Mouse (Mus musculus) megakaryocyte, adult 5-6 weeks (primary cell): ENCODE measurements around the gene Ctps2. TPM values are rescaled to one million over a fixed set of nuclear protein-coding genes. Genes with fewer than 3 reads are reported as not detected.

Source experiments
- ATAC-seq: 2 replicates; pipeline ENCODE4 v1.8.0; 2016; ENCODE audit warnings: mild to moderate bottlenecking, inconsistent platforms; ENCODE audit not compliant: poor library complexity, severe bottlenecking
- total RNA-seq, 2 experiments: library from RNA; stranded (forward) in 1 of 2; stranded (reverse) in 1 of 2; fragments of 153-499, 151-499 nt in 1 of 2; fragments of 221-1000, 200-1000 nt in 1 of 2; gene quantifications; 2 replicates each; pipeline versions ENCODE4 v1.2.3 to v1.2.4; 2015 to 2017

The Ctps2 gene
- total RNA-seq, 2 experiments from 2014 or later = 88.7 to 190 TPM

- no peak for ATAC-seq
Observed at GRCm38 (mm10) chrX:162967456-162967855, 66.4 kb downstream of the Ctps2 start.

DNA sequence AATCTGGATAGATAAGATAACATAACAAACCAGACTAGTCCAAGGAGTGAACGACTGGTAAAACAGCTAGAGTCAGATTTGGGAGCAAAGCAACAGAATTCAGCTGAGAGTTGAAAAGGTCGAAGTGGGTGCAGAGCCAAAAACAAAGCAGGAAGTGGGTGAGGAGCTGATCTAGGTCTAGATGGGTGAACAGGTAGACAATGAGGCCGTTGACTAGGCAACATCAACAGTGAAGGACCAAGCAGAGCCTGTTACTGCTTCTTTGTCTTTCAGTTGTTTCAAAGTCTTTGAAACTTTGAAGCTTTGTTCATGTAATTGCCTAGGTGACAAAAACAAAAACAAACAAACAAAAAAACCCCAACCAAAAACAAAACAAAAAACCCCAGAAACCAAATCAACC lies 75.2 kb downstream of the Ctps2 start:
- no peak for ATAC-seq

- no peak for ATAC-seq
Observed at GRCm38 (mm10) chrX:162986876-162987495, 85.9 kb downstream of the Ctps2 start.

GRCm38 (mm10) chrX:162991396-162991795 lies 90.4 kb downstream of the Ctps2 start:
- no peak for ATAC-seq

- ATAC-seq = no peak
Observed at GRCm38 (mm10) chrX:162992121-162992520, 91.1 kb downstream of the Ctps2 start.

DNA sequence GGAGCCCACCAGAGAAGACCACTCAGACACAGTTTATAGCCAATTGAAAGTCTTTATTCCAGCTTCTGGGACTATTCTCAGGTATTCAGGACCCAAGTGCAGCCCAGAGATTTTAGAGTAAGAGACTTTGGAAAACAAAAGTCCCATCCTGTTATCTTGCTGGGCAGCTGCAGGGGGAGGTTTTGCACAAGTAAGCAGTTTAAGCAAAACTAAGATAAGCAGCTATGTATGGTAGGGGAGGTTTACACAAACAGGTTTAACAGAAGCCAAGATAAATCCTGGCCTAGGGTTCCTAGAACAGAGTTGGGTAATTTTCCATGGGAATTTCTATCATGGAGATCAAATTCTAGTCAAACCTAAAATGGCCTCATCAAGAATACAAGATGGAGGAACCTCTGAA lies 126.8 kb downstream of the Ctps2 start:
- ATAC-seq = no peak

GRCm38 (mm10) chrX:163038767-163039166 lies 137.7 kb downstream of the Ctps2 start:
- ATAC-seq = no peak

DNA sequence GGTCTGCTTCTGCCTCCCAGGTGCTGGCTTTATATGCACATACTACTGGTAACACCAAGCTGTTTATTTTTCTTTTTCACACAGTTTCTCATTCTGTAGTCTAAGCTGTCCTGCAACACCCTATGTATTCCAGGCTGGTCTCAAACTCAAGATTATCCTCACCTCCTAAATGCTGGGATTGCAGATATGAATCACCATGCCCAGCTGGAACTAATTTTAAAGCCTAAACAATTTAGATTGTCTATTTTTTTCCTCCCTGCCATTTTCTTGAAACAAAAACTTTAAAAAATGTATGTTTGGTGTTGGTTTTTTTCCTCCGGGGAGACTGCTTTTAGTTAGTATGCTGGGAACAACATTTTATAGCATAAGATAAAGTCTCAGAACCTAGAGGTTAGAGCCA lies 141.7 kb downstream of the Ctps2 start:
- ATAC-seq = no peak

- no peak for ATAC-seq
Observed at GRCm38 (mm10) chrX:163063936-163064335, 162.9 kb downstream of the Ctps2 start.

Other genes with a start within 250 kb of the Ctps2 start
- 147 and 167 TPM in 2 replicates for gene Rbbp7, start 140.8 kb upstream of the Ctps2 start, total RNA-seq (2015)
- 128 and 139 TPM in 2 replicates for gene Rbbp7, start 140.8 kb upstream of the Ctps2 start, total RNA-seq (2017)
- gene Txlng, start 71.8 kb upstream of the Ctps2 start, total RNA-seq (2015) = 18.4 and 22.7 TPM in 2 replicates
- 30.8 and 34.1 TPM in 2 replicates for gene Txlng, start 71.8 kb upstream of the Ctps2 start, total RNA-seq (2017)
- gene Syap1, start 12.8 kb upstream of the Ctps2 start, total RNA-seq (2015) = 50.8 and 54.7 TPM in 2 replicates
- 73.8 and 79.4 TPM in 2 replicates for gene Syap1, start 12.8 kb upstream of the Ctps2 start, total RNA-seq (2017)
- gene S100g, start 63.4 kb downstream of the Ctps2 start, total RNA-seq (2015) = not detected in 2 replicates
- not detected in 2 replicates for gene S100g, start 63.4 kb downstream of the Ctps2 start, total RNA-seq (2017)